13 mouse cellular contexts compared by ENCODE assay signal in genomic region chr9:7846667-7847199, GRCm38 (mm10).
"Had no signal": no experiment of that assay in that cellular context is flagged by ENCODE, and none has a peak within 500 bp of the region (broad histone marks: within the 10 kb centered on the region; RNA-seq: fewer than 3 reads in every experiment).

No protein-coding gene starts in this region.

- H3K4me1 ChIP-seq: limb, embryonic 13.5 days; midbrain, embryonic 10.5 days; neural tube, embryonic 12.5 days had no signal

- H3K27me3 ChIP-seq: limb, embryonic 13.5 days; neural tube, embryonic 12.5 days had no signal

- H3K4me2 ChIP-seq: limb, embryonic 13.5 days; neural tube, embryonic 12.5 days had no signal

- DNase-seq: kidney, adult 9 months; kidney, postnatal 36 days; layer of hippocampus, adult 9-11 months; lung, adult 18-20 months; midbrain, embryonic 14.5 days; right cerebral cortex, postnatal 4 days; thymus, adult 2 months; thymus, postnatal 25 days had no signal

- H3K4me3 ChIP-seq: limb, embryonic 13.5 days; midbrain, embryonic 10.5 days; neural tube, embryonic 12.5 days had no signal

- H3K9ac ChIP-seq: limb, embryonic 13.5 days; liver, embryonic 14.5 days; neural tube, embryonic 12.5 days had no signal

- H3K9me3 ChIP-seq: limb, embryonic 13.5 days; midbrain, embryonic 10.5 days; neural tube, embryonic 12.5 days had no signal

- H3K27ac ChIP-seq: kidney, postnatal 0 days; limb, embryonic 13.5 days; liver, embryonic 14.5 days; midbrain, embryonic 10.5 days; neural tube, embryonic 12.5 days had no signal

- H3K36me3 ChIP-seq: midbrain, embryonic 10.5 days; neural tube, embryonic 12.5 days had no signal
